Mouse (Mus musculus) ES-Bruce4 (cell line): ENCODE data around the gene Unc13b.

ENCODE experiments used
- CTCF ChIP-seq: IDR thresholded peaks from one replicate; pipeline ENCODE4 v1.8.1; 2011; ENCODE audit warnings: low read depth, low read length
- EP300 ChIP-seq: IDR thresholded peaks from 2 replicates; pipeline ENCODE4 v1.6.1; 2011; ENCODE audit warnings: low read depth, low read length; ENCODE audit not compliant: insufficient read depth

GRCm38 (mm10) chr4:43267323-43267658 is 208.5 kb downstream of the Unc13b start:
- TF ChIP-seq CTCF (no peak), EP300 (no peak)
